ENCODE assay signal across 10 mouse cellular contexts in the genomic region with DNA sequence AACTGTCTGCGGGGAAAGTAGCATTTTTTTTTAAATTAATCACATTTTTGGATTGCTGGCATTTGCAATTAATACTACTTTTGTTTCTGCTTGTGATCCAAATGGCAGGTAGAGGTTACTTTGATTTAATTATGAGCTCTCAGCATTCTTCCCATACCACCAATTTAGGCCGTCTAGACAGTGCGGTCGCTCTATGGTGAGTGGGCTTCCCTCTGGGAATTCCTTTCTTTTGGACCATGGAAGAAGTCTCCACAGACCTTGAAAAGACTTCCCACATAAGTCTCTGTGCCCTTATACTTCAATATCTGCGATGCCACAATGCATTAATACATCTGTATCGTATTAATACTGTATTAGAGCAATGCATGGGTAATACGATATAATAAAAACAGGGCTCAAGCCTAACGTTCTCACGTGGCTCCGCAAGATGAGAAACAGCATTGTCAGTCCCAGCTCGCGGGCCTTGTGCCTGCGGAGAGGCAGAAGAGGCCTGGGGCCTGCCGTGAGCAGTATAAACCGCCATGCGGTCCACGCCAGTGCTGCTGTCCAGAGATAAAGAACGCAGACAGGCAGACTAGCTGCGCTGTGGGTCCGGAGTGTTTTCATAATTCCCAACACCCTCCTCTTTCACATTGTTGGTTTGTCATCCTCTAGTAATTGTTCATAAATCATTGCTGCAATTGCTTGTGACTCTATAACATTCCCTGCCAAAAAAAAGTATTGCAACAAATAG.
DNase-seq lines count a peak whose midpoint lies in the region; ATAC-seq and TF ChIP-seq lines count a peak whose summit lies in the region.
"Had no signal": no experiment of that assay in that cellular context is flagged by ENCODE, and none has a peak within 500 bp of the region (broad histone marks: within the 10 kb centered on the region; RNA-seq: fewer than 3 reads in every experiment).

No protein-coding gene starts in this region.

- H3K9me3 ChIP-seq in embryonic facial prominence, embryonic 15.5 days (replicated peaks), result no peaks in the 10 kb centered on the region
- H3K9me3 ChIP-seq in intestine, embryonic 16.5 days (ENCODE audit: control insufficient read depth, low read length), result no peaks in the 10 kb centered on the region

- H3K4me3 ChIP-seq in kidney, adult 2 months (ENCODE audit: insufficient read depth, low read depth, low read length), result no peak overlapping the region
- H3K4me3 ChIP-seq in embryonic facial prominence, embryonic 15.5 days (replicated peaks), result no peak overlapping the region
- H3K4me3 ChIP-seq in intestine, embryonic 16.5 days (ENCODE audit: low read length), result no peak overlapping the region
- H3K4me3 ChIP-seq: myocyte had no signal

- H3K36me3 ChIP-seq in kidney, adult 2 months (ENCODE audit: control insufficient read depth, insufficient read depth, low read length), result no peaks in the 10 kb centered on the region
- H3K36me3 ChIP-seq in embryonic facial prominence, embryonic 15.5 days, result no peaks in the 10 kb centered on the region
- H3K36me3 ChIP-seq in intestine, embryonic 16.5 days (ENCODE audit: control insufficient read depth, insufficient read depth, low read length), result no peaks in the 10 kb centered on the region

- ATAC-seq in embryonic facial prominence, embryonic 15.5 days (ENCODE audit: insufficient number of reproducible peaks, low FRiP score, low TSS enrichment, low read depth), result 0 out of 2 replicates have a peak, but pooled peaks have one; percentile 24
- ATAC-seq in intestine, embryonic 16.5 days, result 0 out of 2 replicates have a peak, but pooled peaks have one; percentile 58

- no peaks in the 10 kb centered on the region for H3K27me3 ChIP-seq in kidney, adult 2 months (replicated peaks; ENCODE audit: control insufficient read depth, insufficient read depth, low read length)
- no peaks in the 10 kb centered on the region for H3K27me3 ChIP-seq in embryonic facial prominence, embryonic 15.5 days
- H3K27me3 ChIP-seq in intestine, embryonic 16.5 days (replicated peaks; ENCODE audit: control insufficient read depth, insufficient read depth, low read length), result no peaks in the 10 kb centered on the region

- TF ChIP-seq CTCF in kidney, adult 2 months (conservative IDR thresholded peaks at IDR 0.05; ENCODE audit: insufficient read depth, insufficient read length, low read depth, low read length), result no peak

- no peaks in the 10 kb centered on the region for H3K4me1 ChIP-seq in kidney, adult 2 months (ENCODE audit: control insufficient read depth, insufficient read depth, low read length)
- peaks cover 17% of the 10 kb centered on the region; the same call in 1 of the 2 replicates for H3K4me1 ChIP-seq in embryonic facial prominence, embryonic 15.5 days
- 0 out of 2 replicates have a peak, but pooled peaks cover 3% of the 10 kb centered on the region for H3K4me1 ChIP-seq in intestine, embryonic 16.5 days (ENCODE audit: control insufficient read depth, insufficient read depth, low read length)

- H3K27ac ChIP-seq in kidney, adult 2 months (ENCODE audit: insufficient read depth, low read depth, low read length), result no peak overlapping the region
- H3K27ac ChIP-seq in embryonic facial prominence, embryonic 15.5 days (replicated peaks), result peak overlapping the region; percentile 87
- peak overlapping the region; percentile 55 for H3K27ac ChIP-seq in intestine, embryonic 16.5 days (ENCODE audit: low read length)

- H3K4me2 ChIP-seq in embryonic facial prominence, embryonic 15.5 days (replicated peaks), result no peak overlapping the region
- H3K4me2 ChIP-seq in intestine, embryonic 16.5 days (ENCODE audit: low read depth, low read length), result no peak overlapping the region

- 74% methylated on average over 20 of the region's 20 CpGs for WGBS in kidney, adult 2 months
- 40% methylated on average over 20 of the region's 20 CpGs for WGBS in embryonic facial prominence, embryonic 15.5 days
- WGBS in intestine, embryonic 16.5 days, result 69% methylated on average over 20 of the region's 20 CpGs

- no peak overlapping the region for H3K9ac ChIP-seq in embryonic facial prominence, embryonic 15.5 days
- 0 out of 2 replicates have a peak overlapping the region, but pooled peaks have one; percentile 20 for H3K9ac ChIP-seq in intestine, embryonic 16.5 days (ENCODE audit: low read depth, low read length)

- peak; percentile 10 for DNase-seq in kidney, adult 2 months
- DNase-seq in kidney, adult 18-20 months, result no peak
- DNase-seq in lung, postnatal 4 days, result peak; percentile 25 to 68
- no peak for DNase-seq in thymus, postnatal 10 days (ENCODE audit: low spot score in 2 of 2)
- no peak for DNase-seq in layer of hippocampus, postnatal 10 days (ENCODE audit: low spot score in 2 of 2)
- no peak for DNase-seq in frontal cortex, postnatal 14 days (ENCODE audit: low spot score in 2 of 2)
- DNase-seq: cerebellum, adult 8-10 months had no signal

- TF ChIP-seq POLR2A in kidney, adult 2 months (IDR thresholded peaks at IDR 0.05; ENCODE audit: low read depth, low read length), result no peak

Comparison
In these comparisons a context has a peak if more than half of its experiments do, and no peak if none do; other contexts are left out.
1. DNase-seq: peak in kidney, adult 2 months (single experiment) and lung, postnatal 4 days (2 of 2); none in kidney, adult 18-20 months (single experiment), thymus, postnatal 10 days (0 of 2), layer of hippocampus, postnatal 10 days (0 of 2) and frontal cortex, postnatal 14 days (0 of 2).